Mouse (Mus musculus): ENCODE measurements at regions not wholly inside any gene's neighbourhood (a gene's known extent, or its start where the extent isn't known, plus 50 kb on each side); places are given as distances from the start of the nearest gene placed in this dataset.

DNA sequence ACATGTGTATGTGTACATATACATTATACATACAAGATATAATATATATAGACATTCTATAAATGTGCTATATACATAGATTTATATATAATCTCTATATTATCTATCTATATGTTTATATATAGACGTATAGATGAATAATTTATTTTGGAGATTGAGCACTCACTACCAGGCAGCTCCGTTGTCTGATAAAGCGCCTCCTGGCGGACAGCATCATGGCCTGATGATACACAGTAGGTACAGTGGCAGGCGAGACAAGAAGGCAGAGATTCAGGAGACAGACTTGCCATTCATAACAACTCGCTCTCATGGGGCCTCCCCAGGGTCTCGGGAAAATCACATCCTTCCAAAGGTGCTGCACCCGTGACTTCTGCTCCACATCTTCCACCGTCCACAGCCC is 101.4 kb upstream of the A530016L24Rik start:
- no peak for DNase-seq

DNA sequence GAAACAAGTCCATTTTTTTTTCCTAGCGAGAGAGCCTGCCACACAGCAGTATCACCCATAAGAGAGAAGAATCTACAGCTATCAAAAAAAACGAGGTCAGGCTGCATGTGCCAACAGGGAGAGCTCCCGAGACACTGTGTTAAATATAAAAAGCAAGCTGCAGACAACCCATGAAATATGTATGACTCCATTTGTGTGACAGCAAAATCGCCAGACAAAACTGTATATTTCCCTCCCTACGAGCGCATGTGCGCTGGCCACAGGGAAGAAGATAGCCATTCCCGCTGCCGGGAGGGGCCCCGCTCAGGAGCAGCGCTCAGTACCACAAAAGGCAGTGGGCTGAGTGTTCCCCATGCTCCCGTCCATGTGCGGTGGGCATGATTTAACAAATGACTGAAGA is 93.3 kb upstream of the A530016L24Rik start:
- no peak for DNase-seq

DNA sequence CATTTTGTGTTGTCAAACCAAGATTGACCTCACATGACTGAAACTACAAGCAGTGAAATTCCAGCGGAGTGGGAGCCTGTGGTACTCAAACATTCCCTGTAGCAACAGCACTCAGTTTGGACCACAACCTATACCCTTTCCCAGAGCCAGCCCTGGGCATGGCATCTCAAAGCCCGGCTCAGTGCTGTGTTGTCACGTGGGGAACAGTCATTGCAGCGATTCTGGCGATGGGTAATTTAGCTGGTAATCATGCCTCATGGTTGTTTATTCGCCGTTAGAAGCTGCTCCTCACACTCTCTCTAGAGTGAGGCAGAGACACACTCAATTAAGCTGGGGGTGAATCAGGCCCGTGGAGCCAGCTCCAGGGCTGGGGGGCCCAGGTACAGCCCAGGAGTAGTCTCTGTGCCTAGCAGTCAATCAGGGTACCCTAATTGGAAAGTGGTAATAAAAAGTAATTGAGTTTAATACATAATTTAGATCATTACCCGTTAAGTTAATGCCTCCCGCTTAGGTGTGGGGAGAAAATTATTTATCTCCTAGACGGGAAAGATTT is 85.5 kb upstream of the A530016L24Rik start:
- no peak for DNase-seq

DNA sequence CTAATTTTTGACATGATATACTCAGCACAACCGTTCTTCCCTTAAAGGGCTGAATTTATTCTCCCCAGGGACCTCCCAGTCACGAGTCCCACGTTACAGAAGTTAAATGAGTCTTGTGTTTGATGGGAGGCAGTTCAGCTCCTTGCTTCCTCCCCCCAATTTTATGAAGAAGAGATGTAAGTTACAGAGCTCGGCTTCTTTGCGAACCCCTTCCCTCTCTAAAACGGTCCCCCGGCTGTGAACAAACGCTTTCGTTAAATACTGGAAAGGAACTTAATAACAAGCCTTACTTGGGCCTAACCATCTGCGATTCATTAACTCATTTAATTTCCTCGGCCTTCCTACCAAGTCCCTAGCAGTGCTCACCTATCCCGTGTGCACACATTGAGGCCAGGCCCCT is 84.9 kb upstream of the A530016L24Rik start:
- DNase-seq = no peak

DNA sequence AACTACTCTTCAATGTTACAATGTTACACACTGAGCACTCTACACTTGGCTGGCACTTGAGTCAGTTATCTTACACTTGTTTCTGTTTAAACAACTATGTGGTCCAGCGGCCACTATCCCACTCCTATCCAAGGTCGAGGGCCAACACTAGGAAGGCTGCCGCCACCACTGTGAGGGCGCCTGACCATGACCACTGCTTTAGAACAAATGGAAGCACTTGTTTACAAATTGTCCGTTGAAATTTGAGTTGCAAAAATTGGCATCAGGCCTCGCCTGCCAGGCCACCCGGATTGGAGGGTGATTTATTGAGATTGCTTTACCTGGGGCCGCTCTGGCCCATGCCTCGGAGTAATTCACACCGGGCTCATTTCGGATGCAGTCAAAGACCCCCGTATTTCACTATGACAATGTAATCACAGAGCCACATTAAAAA is 83.5 kb upstream of the A530016L24Rik start:
- DNase-seq = no peak

DNA sequence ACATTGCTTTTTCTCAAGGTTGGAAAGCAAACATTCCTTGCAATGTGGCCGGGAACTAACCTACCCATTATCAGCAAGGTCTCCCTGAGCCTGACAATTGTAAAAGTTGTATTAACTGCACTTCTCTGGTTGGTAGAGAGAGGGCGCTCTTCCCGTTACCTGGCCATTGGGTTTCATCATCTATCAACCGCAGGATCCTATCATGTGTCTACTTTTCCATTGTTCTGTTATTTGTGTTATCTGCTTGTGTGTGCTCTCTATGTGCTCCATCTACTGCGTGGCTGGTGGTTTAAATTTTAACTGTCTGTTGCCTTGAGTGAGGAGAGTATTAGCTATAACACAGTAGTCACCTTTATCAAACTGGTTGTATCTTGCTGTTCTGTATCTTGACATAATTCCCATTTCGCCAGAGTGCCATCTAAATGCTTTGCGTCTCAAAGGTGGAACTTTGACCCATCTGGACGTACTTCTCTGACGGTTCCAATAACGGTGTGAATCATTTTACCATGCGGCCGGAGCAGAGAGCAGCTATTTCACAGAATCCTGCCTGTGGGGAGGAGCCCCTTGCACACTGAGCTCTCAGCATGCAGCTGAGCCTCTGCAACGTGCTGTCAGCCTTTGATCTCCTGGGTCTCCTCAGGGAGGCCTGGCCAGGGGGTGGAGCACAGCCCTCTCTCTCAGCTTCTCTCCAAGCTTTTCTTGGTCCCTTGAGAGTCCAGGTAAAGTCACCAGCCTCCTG is 77.5 kb upstream of the A530016L24Rik start:
- no peak for DNase-seq

DNA sequence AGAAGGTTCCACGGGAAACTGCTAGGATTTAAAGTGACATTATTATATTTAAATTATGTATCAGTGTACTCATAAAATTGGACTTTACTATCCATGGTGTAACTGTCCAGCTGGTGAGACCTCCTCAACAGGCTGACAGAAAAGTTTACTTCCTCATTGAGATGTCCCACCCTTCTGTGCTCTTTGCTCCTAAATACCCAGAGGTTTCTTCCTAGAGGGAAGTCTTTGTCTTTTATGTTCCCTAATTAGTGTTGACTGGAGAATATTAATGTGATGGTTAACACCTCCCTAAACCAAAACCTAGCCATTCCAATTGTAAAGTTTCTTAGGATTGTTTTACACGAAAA is 76.9 kb upstream of the A530016L24Rik start:
- DNase-seq = no peak

DNA sequence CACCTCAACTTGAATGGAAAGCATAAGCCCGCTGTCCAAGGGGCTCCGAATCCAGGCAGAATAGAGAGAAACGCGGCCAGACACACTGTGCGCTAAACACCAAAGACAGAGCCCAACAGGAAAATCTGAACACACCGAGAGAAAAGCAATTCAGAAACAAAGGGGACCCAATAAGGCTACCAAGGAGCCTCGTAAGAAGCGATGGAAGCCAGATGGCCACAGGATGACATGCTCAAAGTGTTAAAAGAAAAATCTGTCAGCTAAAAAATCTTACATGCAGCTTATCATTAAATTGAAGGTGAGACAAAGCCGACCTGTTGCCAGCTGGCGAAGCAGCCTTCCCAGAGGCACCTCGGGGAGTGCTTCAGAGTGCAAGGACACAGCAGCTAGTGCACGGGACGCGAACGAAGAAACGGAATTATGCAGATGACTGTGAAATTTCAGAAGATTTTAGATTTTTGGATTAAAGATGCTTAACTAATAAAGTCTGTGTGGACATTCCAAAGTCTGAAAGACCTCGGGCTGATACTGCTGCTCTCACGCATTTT is 73.2 kb upstream of the A530016L24Rik start:
- no peak for DNase-seq

DNA sequence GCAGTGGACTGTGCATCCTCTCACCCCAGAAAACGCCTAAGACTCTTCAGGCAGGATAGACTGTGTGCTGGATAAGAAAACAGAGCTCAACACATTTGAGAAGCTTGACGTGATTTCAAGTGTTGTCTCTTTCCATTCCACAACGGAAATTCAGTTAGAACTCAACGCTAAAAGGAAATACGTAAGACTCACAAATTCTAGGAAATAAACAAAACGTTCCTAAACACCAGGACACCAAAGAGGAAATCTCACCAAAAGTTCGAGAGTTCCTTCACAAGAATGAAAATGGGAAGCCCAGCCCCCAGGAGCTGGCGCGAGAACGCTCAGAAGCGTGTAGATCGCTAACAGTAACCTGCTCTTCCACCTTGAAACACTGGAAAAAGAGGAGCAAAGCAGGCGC is 72.7 kb upstream of the A530016L24Rik start:
- DNase-seq = no peak

DNA sequence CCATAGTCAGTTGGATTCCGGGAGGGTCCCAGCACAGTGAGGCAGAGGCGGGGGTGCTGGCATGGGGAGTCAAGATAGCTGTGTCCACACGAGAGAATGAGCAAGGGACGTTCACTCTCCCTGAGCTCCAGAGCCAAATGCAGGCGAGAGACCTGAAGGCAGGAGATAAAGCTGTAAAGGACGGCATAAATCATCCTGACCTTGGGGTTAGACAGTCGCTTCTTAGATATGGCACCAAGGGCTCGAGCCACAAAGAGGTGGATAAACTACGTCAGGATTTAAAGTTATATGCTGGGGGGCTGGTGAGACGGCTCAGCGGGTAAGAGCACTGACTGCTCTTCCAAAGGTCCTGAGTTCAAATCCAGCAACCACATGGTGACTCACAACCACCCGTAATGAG is 70.6 kb upstream of the A530016L24Rik start:
- DNase-seq = no peak

DNA sequence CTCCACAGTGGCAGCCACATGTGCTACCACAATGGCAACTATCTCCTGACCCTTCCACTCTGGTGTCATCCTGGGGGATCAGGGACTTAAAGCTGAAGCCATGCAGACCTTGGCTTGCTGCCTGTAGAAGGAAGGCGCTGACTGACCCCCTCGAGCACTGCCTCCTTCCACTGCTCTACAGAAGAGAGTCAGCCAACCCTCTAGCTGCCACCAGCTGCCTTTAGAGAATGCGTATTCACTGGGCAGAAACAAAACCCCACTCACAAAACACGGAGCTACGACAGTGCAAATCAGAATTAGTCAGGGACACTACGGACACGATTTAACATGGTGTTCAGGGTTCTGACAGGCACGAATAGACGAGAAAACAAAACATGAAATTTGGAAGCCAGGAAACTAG is 67.1 kb upstream of the A530016L24Rik start:
- no peak for DNase-seq

DNA sequence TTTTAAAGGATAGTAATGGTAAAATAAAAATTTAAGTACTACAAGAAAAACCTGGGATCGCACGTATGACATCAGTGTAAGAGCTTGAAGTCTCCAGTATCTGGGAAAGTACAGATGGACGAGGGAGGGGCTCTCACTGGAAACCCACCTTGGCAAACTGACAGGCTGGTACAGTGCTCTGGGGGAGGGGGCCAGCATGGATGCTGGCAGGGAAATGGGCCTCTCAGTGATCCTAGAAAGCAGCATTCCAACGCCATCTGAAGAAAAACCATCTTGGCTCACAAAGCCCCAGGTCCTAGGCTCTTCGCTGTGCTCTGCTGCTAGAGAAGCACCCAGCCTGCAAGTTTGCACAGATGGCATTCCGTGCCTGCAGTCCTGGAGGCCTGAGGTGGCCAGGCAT is 65.1 kb upstream of the A530016L24Rik start:
- DNase-seq = no peak

DNA sequence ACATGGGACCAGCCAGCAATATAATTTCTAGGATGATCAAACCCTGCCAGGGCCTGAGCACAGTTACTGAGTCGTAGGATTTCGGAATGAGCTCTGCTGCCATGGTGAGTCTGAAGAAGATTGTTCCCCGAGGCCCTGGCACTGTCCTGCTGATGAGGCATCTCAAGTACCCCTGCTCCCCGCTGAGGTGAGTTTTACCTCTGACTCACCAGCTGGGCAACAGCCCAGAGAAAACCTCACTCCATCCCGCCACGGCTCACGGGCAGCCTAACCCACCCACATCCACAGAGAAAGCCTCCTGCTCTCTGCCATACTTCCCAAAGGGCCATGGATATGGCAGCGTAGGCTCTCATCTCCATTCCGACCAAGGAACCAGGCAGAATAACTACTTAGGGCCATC is 62.6 kb upstream of the A530016L24Rik start:
- DNase-seq = no peak

DNA sequence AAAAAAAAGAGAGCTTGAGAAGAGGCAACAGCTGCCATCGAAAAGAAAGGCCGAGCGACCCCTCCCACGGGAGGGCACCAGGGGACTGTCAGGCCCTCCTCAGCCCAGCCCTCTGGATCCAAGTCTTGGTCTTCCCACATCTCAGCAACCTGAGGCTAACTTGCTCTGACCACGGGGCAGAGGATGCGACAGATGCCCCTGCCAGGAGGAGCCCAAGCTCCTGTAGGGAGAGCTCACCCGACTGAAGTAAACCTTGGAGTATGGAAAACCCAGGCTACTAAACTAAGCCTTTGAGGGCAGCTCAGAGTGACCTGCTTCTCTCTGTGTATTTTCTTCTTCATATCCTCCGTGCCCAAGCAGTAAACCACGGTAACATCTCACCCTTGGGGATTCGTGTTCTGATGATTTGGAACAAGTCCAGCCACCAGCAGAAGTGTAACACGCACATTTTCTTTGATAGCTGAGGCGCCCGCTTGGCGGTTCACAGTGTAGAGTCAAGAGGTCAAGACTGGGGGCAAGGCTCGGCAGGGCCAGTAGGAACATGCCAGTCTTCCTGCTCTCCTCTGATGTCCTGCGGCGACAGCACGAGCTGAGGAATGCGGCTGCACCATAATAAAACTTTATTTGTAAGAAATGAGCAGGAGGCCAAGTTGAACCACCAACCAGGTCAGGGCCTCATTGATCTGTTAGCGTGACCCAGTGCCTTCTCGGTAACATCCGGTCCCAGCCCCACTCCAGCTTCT is 59.0 kb upstream of the A530016L24Rik start:
- peak in 1 of 2 experiments; percentile 30 for DNase-seq

DNA sequence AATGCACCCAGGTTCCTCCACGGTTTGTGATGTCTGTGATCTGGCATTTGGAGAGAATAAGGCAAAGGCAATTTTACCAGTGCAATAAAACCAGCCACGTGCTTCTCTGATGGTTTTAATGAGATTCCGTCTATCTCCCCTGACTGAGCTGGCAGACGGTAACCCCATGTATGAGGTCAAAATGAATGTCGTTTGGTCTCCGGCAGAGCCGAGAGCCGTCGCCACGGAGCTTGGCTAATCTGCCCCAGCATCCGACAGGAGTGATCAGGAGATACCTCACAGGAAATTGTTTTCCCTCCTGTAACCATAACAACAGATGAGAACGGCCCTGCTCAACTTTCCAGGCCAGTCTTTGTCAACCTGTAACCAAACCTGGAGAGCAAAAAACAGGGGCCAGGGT is 55.9 kb upstream of the A530016L24Rik start:
- DNase-seq = no peak

DNA sequence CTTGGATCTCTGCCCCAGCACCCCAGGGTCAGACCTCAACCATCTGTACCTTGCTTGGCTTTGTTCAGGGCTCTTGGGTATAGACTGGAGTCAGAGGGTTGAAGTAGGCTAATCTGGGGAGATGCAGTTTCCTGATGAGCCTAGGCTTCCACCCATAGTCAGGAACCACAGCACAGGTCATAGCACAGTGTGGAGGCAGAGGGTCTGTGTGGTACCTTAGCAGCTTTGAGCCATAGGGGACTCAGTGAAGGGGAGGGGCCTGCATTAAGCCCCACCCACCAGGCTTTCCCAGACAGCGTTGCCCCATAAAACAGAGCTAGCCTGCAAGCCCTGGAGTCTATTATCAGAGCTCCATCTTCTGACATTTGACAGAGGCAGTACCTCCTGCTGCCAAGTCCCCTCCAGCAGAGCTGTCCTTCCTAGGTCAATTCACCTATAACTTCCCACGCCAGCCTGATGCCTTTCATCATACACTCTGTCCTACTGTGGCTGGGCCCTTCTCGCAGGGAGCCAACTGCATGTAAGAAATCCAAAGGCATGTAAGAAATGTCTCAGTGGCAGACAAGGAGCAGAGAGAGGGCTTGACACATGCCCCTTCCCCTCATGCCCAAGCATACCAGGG is 54.5 kb upstream of the A530016L24Rik start:
- no peak for DNase-seq

DNA sequence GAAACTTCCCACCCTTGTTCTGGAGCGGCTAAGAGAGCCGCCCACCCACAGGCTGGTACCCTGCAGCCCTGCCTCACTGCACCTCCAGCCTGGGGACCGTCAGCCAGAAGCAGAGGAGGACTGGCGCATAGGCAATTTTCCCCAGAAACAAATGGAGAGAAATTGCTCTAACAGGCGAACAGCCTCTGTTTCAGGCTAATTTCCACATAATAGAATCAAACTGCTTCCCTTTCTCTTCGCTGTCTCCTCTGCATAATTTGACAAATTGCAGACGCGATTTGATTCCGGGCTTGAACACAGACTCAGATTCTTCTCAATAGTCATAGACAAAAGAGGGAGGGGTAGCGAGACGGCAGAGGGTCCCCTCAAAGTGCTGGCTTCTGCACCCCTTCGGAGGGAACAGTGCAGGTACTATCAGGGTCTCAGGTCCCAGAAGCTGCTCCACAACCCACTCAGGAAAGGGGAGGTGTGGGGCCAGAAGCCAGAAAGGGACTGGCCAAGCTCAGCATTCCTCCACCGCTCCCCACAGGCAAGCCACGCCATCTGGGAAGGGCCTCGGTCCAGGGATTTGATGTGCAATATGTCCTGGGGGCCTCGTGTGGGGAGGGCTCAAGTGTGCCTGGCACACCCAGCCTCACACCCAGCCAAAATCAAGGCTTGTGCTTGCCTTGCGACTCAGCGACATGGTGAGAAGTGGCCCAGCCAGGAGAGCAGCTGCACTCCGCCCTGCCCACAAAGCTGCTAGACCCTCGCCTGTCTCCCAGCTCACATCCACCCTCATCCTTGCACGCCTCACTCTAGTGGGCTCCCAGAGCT is 53.7 kb upstream of the A530016L24Rik start:
- DNase-seq = peak; percentile 73 to 83

DNA sequence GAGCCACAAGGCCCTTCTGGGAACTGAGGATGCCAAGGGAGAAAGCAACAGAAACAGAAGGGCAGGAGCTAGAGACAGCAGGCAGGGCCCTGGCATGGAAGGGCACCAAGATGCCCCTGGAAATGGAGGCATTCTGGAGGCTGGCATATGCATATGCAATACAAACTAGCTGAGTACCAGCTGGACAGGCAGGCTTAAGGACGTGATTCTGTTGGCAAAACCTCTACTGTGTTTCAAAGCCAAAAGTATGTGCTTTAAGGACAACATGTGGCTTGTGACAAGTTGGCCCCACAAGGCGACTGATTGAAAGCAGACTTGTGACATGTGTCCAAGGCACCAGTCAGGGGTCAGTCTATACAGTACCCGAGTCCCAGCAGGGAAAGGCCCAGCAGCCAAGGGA is 52.2 kb upstream of the A530016L24Rik start:
- peak; percentile 45 to 55 for DNase-seq

DNA sequence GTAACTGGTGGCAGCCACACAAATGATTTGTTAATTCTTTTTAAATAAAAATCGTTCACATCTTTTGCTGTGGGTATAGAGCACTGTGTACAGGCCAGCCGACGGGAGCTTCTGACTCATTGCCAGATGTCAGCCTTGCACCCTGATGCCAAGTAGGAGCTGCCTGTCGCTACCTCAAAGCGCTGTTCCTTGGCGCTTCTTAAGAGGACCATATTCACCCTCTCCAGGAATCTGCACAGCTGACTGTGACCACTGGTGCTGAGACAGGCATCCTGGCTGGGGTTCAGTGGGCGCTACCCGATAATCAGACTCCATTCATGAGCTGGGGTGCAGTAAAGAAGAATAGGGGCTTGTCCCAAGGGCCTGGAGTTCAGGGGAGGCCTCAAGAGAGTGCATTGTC is 51.0 kb upstream of the A530016L24Rik start:
- no peak for DNase-seq

Measured in cerebellum, postnatal 36 days (tissue).